Mouse (Mus musculus) G1E (cell line): ENCODE measurements around the gene Frat2.

Experiments used
- CTCF ChIP-seq: IDR thresholded peaks from 2 replicates; pipeline ENCODE4 v1.5.1; 2012; ENCODE audit warnings: low read depth, low read length, inconsistent platforms, mixed read lengths
- GATA1 ChIP-seq: IDR thresholded peaks from 2 replicates; pipeline ENCODE4 v1.6.1; 2012; ENCODE audit warnings: borderline replicate concordance, low read length, inconsistent platforms, mixed read lengths
- GATA2 ChIP-seq: IDR thresholded peaks from 2 replicates; pipeline ENCODE4 v1.6.1; 2012; ENCODE audit warnings: low read depth, low read length, inconsistent platforms, borderline replicate concordance
- POLR2AphosphoS5 ChIP-seq: IDR thresholded peaks from 2 replicates; pipeline ENCODE4 v1.6.1; 2012; ENCODE audit warnings: low read depth, low read length, inconsistent platforms; ENCODE audit not compliant: insufficient replicate concordance
- TAL1 ChIP-seq: conservative IDR thresholded peaks from 2 replicates; pipeline ENCODE4 v1.6.1; 2012; ENCODE audit warnings: low read depth, low read length, inconsistent platforms, mixed read lengths

GRCm38 (mm10) chr19:41894959-41895358 is 47.0 kb upstream of the Frat2 start:
- TF ChIP-seq CTCF (no peak), POLR2AphosphoS5 (no peak), TAL1 (no peak), GATA1 (no peak), GATA2 (no peak)
